Comparison of ENCODE assay signal across 16 mouse cellular contexts in genomic region chr10:67865841-67866240, GRCm38 (mm10). TPM values are rescaled to one million over a fixed set of nuclear protein-coding genes. Genes with fewer than 3 reads are reported as not detected.
DNase-seq lines count a peak whose midpoint lies in the region.
"Had no signal": no experiment of that assay in that cellular context is flagged by ENCODE, and none has a peak within 500 bp of the region (broad histone marks: within the 10 kb centered on the region; RNA-seq: fewer than 3 reads in every experiment).

No protein-coding gene starts in this region.

- no peak overlapping the region for H3K4me3 ChIP-seq in embryonic facial prominence, embryonic 10.5 days
- H3K4me3 ChIP-seq: embryonic facial prominence, embryonic 15.5 days; forebrain, embryonic 12.5 days; heart, embryonic 13.5 days; hindbrain, embryonic 12.5 days had no signal

- H3K27ac ChIP-seq in embryonic facial prominence, embryonic 10.5 days (replicated peaks), result no peak overlapping the region
- H3K27ac ChIP-seq: embryonic facial prominence, embryonic 15.5 days; forebrain, embryonic 12.5 days; heart, embryonic 13.5 days; hindbrain, embryonic 12.5 days had no signal

- no peaks in the 10 kb centered on the region for H3K9me3 ChIP-seq in embryonic facial prominence, embryonic 10.5 days
- H3K9me3 ChIP-seq: embryonic facial prominence, embryonic 15.5 days; forebrain, embryonic 12.5 days; heart, embryonic 13.5 days; hindbrain, embryonic 12.5 days had no signal

- no peaks in the 10 kb centered on the region for H3K36me3 ChIP-seq in embryonic facial prominence, embryonic 10.5 days (replicated peaks)
- H3K36me3 ChIP-seq: embryonic facial prominence, embryonic 15.5 days; forebrain, embryonic 12.5 days; heart, embryonic 13.5 days; hindbrain, embryonic 12.5 days had no signal

- no peaks in the 10 kb centered on the region for H3K4me1 ChIP-seq in embryonic facial prominence, embryonic 10.5 days
- H3K4me1 ChIP-seq: embryonic facial prominence, embryonic 15.5 days; forebrain, embryonic 12.5 days; heart, embryonic 13.5 days; hindbrain, embryonic 12.5 days had no signal

- WGBS in embryonic facial prominence, embryonic 10.5 days, result 94% methylated on average over 6 of the region's 6 CpGs

- DNase-seq in heart, adult 11 months, result peak; percentile 82
- no peak for DNase-seq in heart, postnatal 36 days
- DNase-seq in NIH3T3 (ENCODE audit: low read depth), result peak; percentile 91
- peak; percentile 36 to 61 for DNase-seq in adrenal gland, postnatal 36 days
- no peak for DNase-seq in kidney, adult 18-20 months
- no peak for DNase-seq in embryonic facial prominence, embryonic 10.5 days (ENCODE audit: low spot score)
- DNase-seq in kidney, adult 11 months, result no peak
- DNase-seq: cerebellum, adult 2 months; gastrocnemius, postnatal 25 days; heart, postnatal 4 days had no signal

- H3K27me3 ChIP-seq in embryonic facial prominence, embryonic 10.5 days (replicated peaks; ENCODE audit: low read depth, poor library complexity, severe bottlenecking), result no peaks in the 10 kb centered on the region
- H3K27me3 ChIP-seq: CH12.LX; embryonic facial prominence, embryonic 15.5 days; forebrain, embryonic 12.5 days; heart, embryonic 13.5 days; hindbrain, embryonic 12.5 days had no signal

- intact Hi-C loops in heart, postnatal 36 days (cut with DNase I), result no loop called here

RNA-seq across cellular contexts. Expression of gene Zfp365, which starts 46.6 kb away (rescaled TPM):
- under 1 TPM; 0.49 to 0.56 TPM for total RNA-seq in heart, postnatal 36 days (2021)
- total RNA-seq in adrenal gland, postnatal 36 days (2021), result 1 to 10 TPM; 1.4 to 2.1 TPM
- polyA plus RNA-seq in embryonic facial prominence, embryonic 10.5 days (2016; fragmentation: Nextera tagmentation; extraction: Ambion mirVana), result 2.1 and 2.2 TPM in 2 replicates
- total RNA-seq: granulocyte monocyte progenitor cell, adult 5-6 weeks had no signal

Comparison
In these comparisons a context has a peak if more than half of its experiments do, and no peak if none do; other contexts are left out.
1. DNase-seq: peak in heart, adult 11 months (single experiment), NIH3T3 (single experiment) and adrenal gland, postnatal 36 days (2 of 2); none in heart, postnatal 36 days (0 of 2), kidney, adult 18-20 months (single experiment), embryonic facial prominence, embryonic 10.5 days (single experiment) and kidney, adult 11 months (single experiment).